Mouse (Mus musculus) stomach, embryonic 14.5 days (tissue): ENCODE data around the gene Gnao1. TPM values are rescaled to one million over a fixed set of nuclear protein-coding genes. Genes with fewer than 3 reads are reported as not detected.

ENCODE experiments used
- ATAC-seq: fragments of 200-750 bp; cut with Nextera tagmentation; 2 replicates; pipeline ENCODE4 v1.8.0; 2017; ENCODE audit warnings: low read depth, moderate TSS enrichment; ENCODE audit not compliant: insufficient number of reproducible peaks, insufficient read depth, low FRiP score
- H3K27ac ChIP-seq: fragments of 300-500 bp; sonication (generic); 2 replicates; pipeline ENCODE4 v1.5.1; 2014; ENCODE audit warnings: mild to moderate bottlenecking, low read length, moderate library complexity, mixed read lengths
- H3K27me3 ChIP-seq: fragments of 300-500 bp; sonication (generic); 2 replicates; pipeline ENCODE4 v1.6.1; 2014; ENCODE audit warnings: low read length, control low read depth, mixed read lengths; ENCODE audit not compliant: control insufficient read depth, insufficient read depth
- H3K36me3 ChIP-seq: fragments of 300-500 bp; sonication (generic); 2 replicates; pipeline ENCODE4 v1.6.1; 2014; ENCODE audit warnings: mild to moderate bottlenecking, control low read depth, low read length, moderate library complexity, mixed read lengths; ENCODE audit not compliant: control insufficient read depth, insufficient read depth
- H3K4me1 ChIP-seq: fragments of 300-500 bp; sonication (generic); 2 replicates; pipeline ENCODE4 v1.6.1; 2014; ENCODE audit warnings: low read length, control low read depth, mixed read lengths; ENCODE audit not compliant: control insufficient read depth, insufficient read depth
- H3K4me2 ChIP-seq: fragments of 300-500 bp; sonication (generic); replicated peaks from 2 replicates; pipeline ENCODE4 v1.6.1; 2014; ENCODE audit warnings: low read depth, low read length, control low read depth
- H3K4me3 ChIP-seq: fragments of 300-500 bp; sonication (generic); 2 replicates; pipeline ENCODE4 v1.5.1; 2014; ENCODE audit warnings: low read depth, low read length, control low read depth
- H3K9ac ChIP-seq: fragments of 300-500 bp; sonication (generic); replicated peaks from 2 replicates; pipeline ENCODE4 v1.6.1; 2014; ENCODE audit warnings: low read depth, mild to moderate bottlenecking, control low read depth, low read length, moderate library complexity, mixed read lengths
- H3K9me3 ChIP-seq: fragments of 300-500 bp; sonication (generic); 2 replicates; pipeline ENCODE4 v1.6.1; 2016; ENCODE audit warnings: low read depth, low read length, control low read depth; ENCODE audit not compliant: control insufficient read depth
- WGBS: fragments of 180-500 bp; shearing (Covaris S2); extraction: QIAGEN DNeasy Blood & Tissue Kit; methylation state at CpG from one replicate; pipeline ENCODE4 v1.1.7; 2014; 5-methylcytosine and 5-hydroxymethylcytosine counted together
- polyA plus RNA-seq: library from polyadenylated mRNA; unstranded; fragments of >200 nt; fragmentation: Nextera tagmentation; extraction: Ambion mirVana; gene quantifications from 2 replicates; pipeline ENCODE4 v1.2.1, GENCODE M21; 2014

Gnao1 gene
- polyA plus RNA-seq, 1 experiment from 2014 or later, result 14.0 TPM

- ATAC-seq, result no peak
- Histone ChIP-seq H3K27me3 (no peaks in the 10 kb centered on the region), H3K4me3 (no peak overlapping the region), H3K4me2 (no peak overlapping the region), H3K27ac (no peak overlapping the region), H3K9ac (no peak overlapping the region), H3K36me3 (no peaks in the 10 kb centered on the region), H3K4me1 (peaks cover 4% of the 10 kb centered on the region; the same call in 1 of the 2 replicates), H3K9me3 (no peaks in the 10 kb centered on the region)
- WGBS, result 24% methylated on average over 5 of the region's 5 CpGs
These were observed 44.9 kb downstream of the Gnao1 start for GRCm38 (mm10) chr8:93854676-93855075.

GRCm38 (mm10) chr8:93855272-93855671, 45.5 kb downstream of the Gnao1 start:
- no peaks in the 10 kb centered on the region for H3K27me3 ChIP-seq
- no peak for ATAC-seq
- no peak overlapping the region for H3K9ac ChIP-seq
- no peak overlapping the region for H3K4me2 ChIP-seq
- 48% methylated on average over 4 of the region's 4 CpGs for WGBS
- no peak overlapping the region for H3K27ac ChIP-seq
- H3K4me1 ChIP-seq, result peaks cover 4% of the 10 kb centered on the region; the same call in 1 of the 2 replicates
- H3K4me3 ChIP-seq, result no peak overlapping the region
- H3K36me3 ChIP-seq, result no peaks in the 10 kb centered on the region
- H3K9me3 ChIP-seq, result no peaks in the 10 kb centered on the region

GRCm38 (mm10) chr8:93857144-93857543, 47.4 kb downstream of the Gnao1 start:
- WGBS, result 70% methylated on average over 4 of the region's 4 CpGs
- Histone ChIP-seq H3K36me3 (no peaks in the 10 kb centered on the region), H3K27me3 (no peaks in the 10 kb centered on the region), H3K27ac (no peak overlapping the region), H3K9me3 (no peaks in the 10 kb centered on the region), H3K4me1 (peaks cover 4% of the 10 kb centered on the region; the same call in 1 of the 2 replicates), H3K9ac (no peak overlapping the region), H3K4me2 (no peak overlapping the region), H3K4me3 (no peak overlapping the region)
- ATAC-seq, result no peak

- H3K27me3 ChIP-seq, result no peaks in the 10 kb centered on the region
- H3K4me1 ChIP-seq, result peaks cover 4% of the 10 kb centered on the region; the same call in 1 of the 2 replicates
- no peak overlapping the region for H3K27ac ChIP-seq
- no peak for ATAC-seq
- H3K4me3 ChIP-seq, result no peak overlapping the region
- H3K9me3 ChIP-seq, result no peaks in the 10 kb centered on the region
- H3K36me3 ChIP-seq, result no peaks in the 10 kb centered on the region
- no peak overlapping the region for H3K9ac ChIP-seq
- no peak overlapping the region for H3K4me2 ChIP-seq
- 94% methylated on average over 1 of the region's 1 CpGs for WGBS
These were observed 48.5 kb downstream of the Gnao1 start for GRCm38 (mm10) chr8:93858286-93858685.

GRCm38 (mm10) chr8:93860020-93860419, 50.3 kb downstream of the Gnao1 start:
- no peaks in the 10 kb centered on the region for H3K27me3 ChIP-seq
- H3K4me1 ChIP-seq, result 0 out of 2 replicates have a peak, but pooled peaks cover 3% of the 10 kb centered on the region
- no peak overlapping the region for H3K27ac ChIP-seq
- 43% methylated on average over 4 of the region's 4 CpGs for WGBS
- no peak overlapping the region for H3K9ac ChIP-seq
- H3K4me3 ChIP-seq, result no peak overlapping the region
- H3K36me3 ChIP-seq, result no peaks in the 10 kb centered on the region
- H3K9me3 ChIP-seq, result no peaks in the 10 kb centered on the region
- no peak overlapping the region for H3K4me2 ChIP-seq
- ATAC-seq, result no peak

- H3K4me1 ChIP-seq, result 0 out of 2 replicates have a peak, but pooled peaks cover 3% of the 10 kb centered on the region
- H3K27ac ChIP-seq, result no peak overlapping the region
- no peak for ATAC-seq
These were observed 54.3 kb downstream of the Gnao1 start for GRCm38 (mm10) chr8:93864064-93864463.

GRCm38 (mm10) chr8:93866271-93866670, 56.5 kb downstream of the Gnao1 start:
- Histone ChIP-seq H3K4me3 (no peak overlapping the region), H3K4me2 (no peak overlapping the region), H3K9ac (no peak overlapping the region), H3K4me1 (0 out of 2 replicates have a peak, but pooled peaks cover 3% of the 10 kb centered on the region), H3K27me3 (no peaks in the 10 kb centered on the region), H3K27ac (no peak overlapping the region), H3K9me3 (no peaks in the 10 kb centered on the region), H3K36me3 (no peaks in the 10 kb centered on the region)
- 78% methylated on average over 7 of the region's 7 CpGs for WGBS
- ATAC-seq, result no peak

More at GRCm38 (mm10) chr8:93864064-93864463, 54.3 kb downstream of the Gnao1 start:
- no peak overlapping the region for H3K9ac ChIP-seq
- H3K27me3 ChIP-seq, result no peaks in the 10 kb centered on the region
- no peak overlapping the region for H3K4me2 ChIP-seq
- 57% methylated on average over 7 of the region's 7 CpGs for WGBS
- no peaks in the 10 kb centered on the region for H3K36me3 ChIP-seq
- H3K4me3 ChIP-seq, result no peak overlapping the region
- no peaks in the 10 kb centered on the region for H3K9me3 ChIP-seq

GRCm38 (mm10) chr8:93868486-93869221, 58.9 kb downstream of the Gnao1 start:
- Histone ChIP-seq H3K9me3 (no peaks in the 10 kb centered on the region), H3K27me3 (no peaks in the 10 kb centered on the region), H3K36me3 (no peaks in the 10 kb centered on the region), H3K4me1 (0 out of 2 replicates have a peak, but pooled peaks cover 3% of the 10 kb centered on the region), H3K4me2 (no peak overlapping the region), H3K27ac (no peak overlapping the region), H3K4me3 (no peak overlapping the region), H3K9ac (no peak overlapping the region)
- no peak for ATAC-seq
- WGBS, result 73% methylated on average over 5 of the region's 5 CpGs
